Mouse (Mus musculus) brain, embryonic 14.5 days (tissue): ENCODE data around the gene Sgms1. TPM values are rescaled to one million over a fixed set of nuclear protein-coding genes. Genes with fewer than 3 reads are reported as not detected.

Experiments used
- DNase-seq: peaks from one replicate; pipeline ENCODE4 v3.0.0-alpha.2; 2011; ENCODE audit warnings: low read depth
- CTCF ChIP-seq: fragments of 200-500 bp; IDR thresholded peaks from 2 replicates; pipeline ENCODE4 v1.5.1; 2012; ENCODE audit warnings: inconsistent platforms, mild to moderate bottlenecking, moderate library complexity, borderline replicate concordance; ENCODE audit not compliant: insufficient read depth, insufficient read length; ENCODE audit errors: extremely low read depth
- POLR2A ChIP-seq: fragments of 200-500 bp; IDR thresholded peaks from 2 replicates; pipeline ENCODE4 v1.6.1; 2012; ENCODE audit warnings: mild to moderate bottlenecking, inconsistent platforms, borderline replicate concordance; ENCODE audit not compliant: poor library complexity, insufficient read depth, insufficient read length, severe bottlenecking; ENCODE audit errors: extremely low read depth
- polyA plus RNA-seq: library from polyadenylated mRNA; depleted of rRNA; stranded (reverse); fragments of >200 nt; gene quantifications from 2 replicates; pipeline ENCODE4 v1.2.3, GENCODE M21; 2012

Sgms1 gene
- polyA plus RNA-seq, 1 experiment, result 13.6 TPM

DNA sequence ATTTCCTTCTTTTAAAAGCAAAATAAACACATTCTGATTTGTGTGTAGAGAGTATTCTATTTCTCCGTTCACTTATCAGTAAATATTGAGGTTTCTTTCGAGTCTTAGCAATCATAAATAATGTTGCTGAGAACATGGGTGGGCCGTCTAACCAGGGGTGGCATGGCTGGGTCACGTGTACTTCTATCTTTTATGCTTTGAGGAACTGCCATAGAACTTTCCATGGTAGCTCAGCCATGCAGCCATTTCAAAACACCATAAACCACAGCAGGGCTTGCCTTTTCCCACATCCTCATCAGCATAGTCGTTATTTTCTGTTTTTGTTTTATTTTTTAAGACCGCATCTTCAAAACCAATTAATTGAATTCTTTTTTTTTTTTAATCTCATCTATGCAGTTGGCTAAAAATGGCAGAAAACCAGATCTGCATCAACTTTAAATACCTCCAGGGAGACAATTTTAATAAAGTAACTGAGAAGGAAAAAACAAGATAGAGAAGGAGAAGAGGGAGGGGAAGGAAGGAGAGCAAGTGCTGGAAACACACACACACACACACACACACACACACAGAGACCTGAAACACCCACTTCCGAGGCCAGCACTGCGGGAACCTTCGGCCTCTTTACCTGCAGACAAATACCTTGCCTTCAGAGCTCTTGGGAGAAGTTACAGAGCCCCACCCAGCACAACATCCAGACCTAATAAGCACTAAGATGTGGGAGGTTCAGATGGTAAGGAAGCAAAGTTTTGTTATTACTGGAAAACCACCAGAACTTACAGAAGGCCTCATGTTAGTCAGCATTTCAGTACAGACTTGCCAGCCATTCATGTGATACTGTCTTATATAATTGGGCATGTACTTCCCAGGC, 122.9 kb downstream of the Sgms1 start:
- no peak for TF ChIP-seq CTCF
- no peak for TF ChIP-seq POLR2A
- DNase-seq, result no peak

DNA sequence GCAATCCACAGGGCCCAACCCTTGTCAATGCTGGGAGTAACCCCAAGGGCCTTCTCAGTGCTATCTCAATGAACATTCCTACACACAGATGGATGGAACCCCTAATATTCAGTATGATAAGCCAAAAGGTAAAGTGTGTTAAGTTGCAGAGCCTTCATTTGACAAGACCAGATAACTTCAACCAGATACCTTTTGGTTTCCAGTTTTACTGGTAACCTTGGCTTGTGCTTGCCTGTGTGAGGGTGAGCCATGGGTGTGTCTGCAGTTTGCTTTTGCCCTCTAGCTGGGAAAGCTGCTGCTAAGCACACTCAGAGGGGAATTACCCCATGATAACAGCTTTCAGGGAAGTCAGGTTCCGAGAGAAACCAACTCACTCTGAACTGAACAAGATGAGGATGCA, 125.8 kb downstream of the Sgms1 start:
- TF ChIP-seq CTCF, result no peak
- no peak for TF ChIP-seq POLR2A

DNA sequence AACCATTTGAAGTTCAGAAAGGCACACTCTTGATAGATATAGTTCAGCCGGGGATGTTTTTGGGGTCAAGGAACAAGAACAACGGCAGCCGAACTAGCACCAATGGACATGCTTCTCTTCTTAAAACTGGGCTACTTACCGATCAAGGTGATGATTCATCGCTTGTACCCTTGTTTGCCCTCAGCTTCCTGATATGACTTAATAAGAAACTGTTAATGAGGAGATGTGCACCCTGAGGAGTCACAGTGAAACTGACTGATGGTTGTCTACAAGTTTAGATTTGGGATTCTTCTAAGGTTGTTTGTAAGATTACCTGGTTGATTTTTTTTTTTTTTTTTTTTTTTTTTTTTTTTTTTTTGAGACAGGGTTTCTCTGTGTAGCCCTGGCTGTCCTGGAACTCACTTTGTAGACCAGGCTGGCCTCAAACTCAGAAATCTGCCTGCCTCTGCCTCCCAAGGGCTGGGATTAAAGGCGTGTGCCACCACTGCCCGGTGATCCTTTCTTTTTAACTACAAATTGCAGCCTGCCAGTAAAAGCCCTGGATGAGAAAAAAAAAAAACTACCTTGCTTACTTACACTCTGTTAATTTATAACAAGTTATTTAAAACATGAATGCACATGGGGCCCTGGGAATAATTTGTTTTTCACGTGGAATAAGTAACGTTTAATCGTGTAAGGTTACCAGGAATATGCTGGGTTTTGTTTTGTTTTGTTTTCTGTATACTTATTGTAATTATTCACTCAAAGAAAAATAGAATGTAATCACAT, 126.5 kb downstream of the Sgms1 start:
- TF ChIP-seq CTCF, result no peak
- no peak for TF ChIP-seq POLR2A
- DNase-seq, result no peak

More for the DNA sequence above, 125.8 kb downstream of the Sgms1 start:
- DNase-seq, result no peak

- no peak for DNase-seq
- TF ChIP-seq POLR2A (no peak), CTCF (no peak)
Observed at GRCm38 (mm10) chr19:32260869-32261688, 128.4 kb downstream of the Sgms1 start.

GRCm38 (mm10) chr19:32259830-32260229, 129.7 kb downstream of the Sgms1 start:
- TF ChIP-seq POLR2A (no peak), CTCF (no peak)
- DNase-seq, result no peak

- no peak for DNase-seq
- no peak for TF ChIP-seq CTCF
- no peak for TF ChIP-seq POLR2A
Observed at GRCm38 (mm10) chr19:32259048-32259447, 130.5 kb downstream of the Sgms1 start.

- TF ChIP-seq CTCF (no peak), POLR2A (no peak)
- DNase-seq, result no peak
Observed at GRCm38 (mm10) chr19:32258146-32258545, 131.4 kb downstream of the Sgms1 start.

DNA sequence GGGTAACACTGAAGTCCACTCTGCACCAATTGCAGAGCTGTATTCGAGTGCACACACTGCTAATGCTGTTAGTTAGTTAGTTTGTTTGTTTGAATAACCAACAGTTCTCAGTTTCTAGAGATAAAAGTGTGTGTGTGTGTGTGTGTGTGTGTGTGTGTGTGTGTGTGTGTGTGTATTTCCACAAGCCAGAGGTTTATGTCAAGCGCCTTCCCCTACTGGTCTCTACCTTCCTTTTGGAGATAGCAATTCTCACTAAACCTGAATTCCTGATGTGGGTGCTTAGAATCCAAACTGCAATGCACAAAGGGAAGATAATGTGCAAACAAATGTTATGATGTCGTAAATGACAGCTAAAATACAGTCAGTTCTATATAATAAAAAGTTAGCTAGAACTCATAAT, 131.9 kb downstream of the Sgms1 start:
- TF ChIP-seq CTCF (no peak), POLR2A (no peak)
- DNase-seq, result no peak

GRCm38 (mm10) chr19:32256706-32257415, 132.7 kb downstream of the Sgms1 start:
- TF ChIP-seq POLR2A (no peak), CTCF (no peak)
- no peak for DNase-seq

GRCm38 (mm10) chr19:32255429-32256185, 133.9 kb downstream of the Sgms1 start:
- no peak for TF ChIP-seq POLR2A
- TF ChIP-seq CTCF, result no peak
- DNase-seq, result peak; percentile 37
